Comparison of ENCODE assay signal across 7 mouse cellular contexts in the genomic region with DNA sequence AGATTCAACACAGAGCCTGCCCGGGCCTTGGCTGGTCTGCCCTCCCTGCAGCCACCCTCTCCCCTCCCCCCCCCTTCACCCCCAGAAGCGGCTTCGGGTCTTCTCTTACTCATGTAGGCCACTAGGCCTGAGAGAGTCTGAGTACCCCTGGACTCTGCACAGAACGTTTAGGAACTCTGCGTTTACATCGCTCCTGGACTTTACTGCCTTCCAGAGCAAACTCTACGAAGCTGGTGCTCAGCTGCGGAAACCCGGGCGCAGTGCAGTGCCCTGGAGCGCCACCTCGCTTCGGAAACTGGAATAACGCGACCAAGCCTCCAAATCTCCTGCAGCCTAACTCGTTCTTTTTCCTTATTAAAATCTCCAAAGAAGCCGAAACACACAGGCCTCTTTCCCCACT. TPM values are rescaled to one million over a fixed set of nuclear protein-coding genes. Genes with fewer than 3 reads are reported as not detected.
DNase-seq lines count a peak whose midpoint lies in the region; ATAC-seq lines count a peak whose summit lies in the region.

No protein-coding gene starts in this region.

- intact Hi-C loops in left cerebral cortex, postnatal 36 days (cut with DNase I), result loop anchor here (2.0 to 10.0 kb wide), 7 partner anchors 32 to 1960 kb away; a partner anchor contains a TSS

- peaks cover 24% of the 10 kb centered on the region; the same call in 1 of the 2 replicates for H3K27me3 ChIP-seq in stomach, embryonic 15.5 days (replicated peaks)

- DNase-seq in adrenal gland, adult 8-10 months, result peak; percentile 72
- peak; percentile 86 for DNase-seq in embryo, embryonic 9.5 days (ENCODE audit: extremely low spot score)
- peak; percentile 70 for DNase-seq in kidney, adult 11 months
- peak; percentile 75 to 84 for DNase-seq in left cerebral cortex, postnatal 36 days (ENCODE audit: low spot score in 2 of 2)
- DNase-seq in mesoderm, embryonic 11.5 days (ENCODE audit: low read depth, low spot score), result peak; percentile 83

- no peaks in the 10 kb centered on the region for H3K36me3 ChIP-seq in stomach, embryonic 15.5 days

- peak; percentile 77 for ATAC-seq in granulocyte monocyte progenitor cell, adult 5-6 weeks (replicated peaks; ENCODE audit: poor library complexity, severe bottlenecking)
- ATAC-seq in stomach, embryonic 15.5 days (ENCODE audit: insufficient read depth, low FRiP score, low read depth), result peak; percentile 51; the same call in 1 of the 2 replicates

- H3K9ac ChIP-seq in stomach, embryonic 15.5 days, result no peak overlapping the region

- H3K4me3 ChIP-seq in stomach, embryonic 15.5 days (replicated peaks), result peak overlapping the region; percentile 19; the same call in 1 of the 2 replicates

- peak overlapping the region; percentile 40 for H3K27ac ChIP-seq in stomach, embryonic 15.5 days

- under 1% methylated on average over 17 of the region's 17 CpGs for WGBS in stomach, embryonic 15.5 days

- peak overlapping the region; percentile 52 for H3K4me2 ChIP-seq in stomach, embryonic 15.5 days

- H3K4me1 ChIP-seq in stomach, embryonic 15.5 days, result peaks cover 31% of the 10 kb centered on the region

- no peaks in the 10 kb centered on the region for H3K9me3 ChIP-seq in stomach, embryonic 15.5 days

RNA-seq across cellular contexts. Expression of a gene that starts 31.7 kb away (rescaled TPM):
- 100 to 1,000 TPM; 108 to 141 (median 120) TPM for total RNA-seq in adrenal gland, adult 8-10 months (2022)
- not detected in 2 replicates for total RNA-seq in granulocyte monocyte progenitor cell, adult 5-6 weeks (2014; fragmentation: Nextera tagmentation)
- not detected in 2 replicates for total RNA-seq in granulocyte monocyte progenitor cell, adult 5-6 weeks (2017)
- total RNA-seq in left cerebral cortex, postnatal 36 days (2021), result 10 to 100 TPM; 24.8 to 41.3 TPM
- polyA plus RNA-seq in stomach, embryonic 15.5 days (2015; fragmentation: Nextera tagmentation; extraction: Ambion mirVana), result 66.9 and 72.6 TPM in 2 replicates

Comparison
In these comparisons a context has a peak if more than half of its experiments do, and no peak if none do; other contexts are left out.
1. Peak in every context shown above with its lines: DNase-seq, ATAC-seq, H3K4me3 ChIP-seq and H3K27ac ChIP-seq.
2. RNA of a gene that starts 31.7 kb away (total RNA-seq): 108 to 141 TPM in adrenal gland, adult 8-10 months and 24.8 to 41.3 TPM in left cerebral cortex, postnatal 36 days; not detected in granulocyte monocyte progenitor cell, adult 5-6 weeks; every median in the first group is over 10 times any median in the second.